Comparison of ENCODE assay signal across 14 mouse cellular contexts in the genomic region with DNA sequence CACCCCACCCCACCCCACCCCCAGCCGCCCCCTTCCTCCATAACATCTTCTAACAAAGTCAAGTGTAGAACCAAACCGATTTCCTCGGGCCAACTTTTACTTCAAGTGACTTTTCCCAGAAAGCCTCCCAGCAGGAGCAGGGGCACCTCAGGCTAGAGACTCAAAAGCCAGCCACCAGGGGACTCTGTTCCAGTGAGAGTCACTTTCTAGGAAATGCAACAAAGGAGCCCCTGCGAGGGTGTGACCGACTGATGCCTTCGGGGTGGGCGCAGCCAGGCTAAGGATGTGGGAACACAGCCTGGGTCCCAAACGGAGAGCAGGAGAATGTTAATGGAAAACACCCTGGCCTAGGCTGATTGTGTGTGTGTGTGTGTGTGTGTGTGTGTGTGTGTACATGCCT.
"Had no signal": no experiment of that assay in that cellular context is flagged by ENCODE, and none has a peak within 500 bp of the region (broad histone marks: within the 10 kb centered on the region; RNA-seq: fewer than 3 reads in every experiment).

No protein-coding gene starts in this region.

- H3K9ac ChIP-seq: kidney, embryonic 15.5 days; limb, embryonic 15.5 days; liver, embryonic 12.5 days; midbrain, embryonic 15.5 days; neural tube, embryonic 13.5 days; stomach, embryonic 15.5 days had no signal

- ATAC-seq: liver, embryonic 12.5 days; midbrain, embryonic 15.5 days had no signal

- H3K4me2 ChIP-seq: kidney, embryonic 15.5 days; limb, embryonic 15.5 days; liver, embryonic 12.5 days; midbrain, embryonic 11.5 days; midbrain, embryonic 15.5 days; neural tube, embryonic 13.5 days; stomach, embryonic 15.5 days had no signal

- H3K9me3 ChIP-seq: kidney, embryonic 15.5 days; limb, embryonic 15.5 days; liver, embryonic 12.5 days; midbrain, embryonic 15.5 days; neural tube, embryonic 13.5 days; stomach, embryonic 15.5 days had no signal

- H3K4me3 ChIP-seq: kidney, embryonic 15.5 days; left cerebral cortex, adult 2 months; limb, embryonic 15.5 days; liver, embryonic 12.5 days; megakaryocyte, embryonic 14.5 days; midbrain, embryonic 15.5 days; neural tube, embryonic 13.5 days; stomach, embryonic 15.5 days had no signal

- H3K27me3 ChIP-seq: limb, embryonic 15.5 days; midbrain, embryonic 15.5 days; stomach, embryonic 15.5 days had no signal

- DNase-seq: kidney, adult 18-20 months; lung, postnatal 10 days; lung, postnatal 4 days; right cerebral cortex, postnatal 14 days; thymus, postnatal 36 days had no signal

- H3K27ac ChIP-seq: kidney, embryonic 15.5 days; left cerebral cortex, adult 2 months; limb, embryonic 15.5 days; liver, embryonic 12.5 days; midbrain, embryonic 15.5 days; neural tube, embryonic 13.5 days; stomach, embryonic 15.5 days had no signal

- H3K4me1 ChIP-seq: kidney, embryonic 15.5 days; liver, embryonic 12.5 days; midbrain, embryonic 15.5 days; neural tube, embryonic 13.5 days; stomach, embryonic 15.5 days had no signal

- H3K36me3 ChIP-seq: kidney, embryonic 15.5 days; limb, embryonic 15.5 days; liver, embryonic 12.5 days; midbrain, embryonic 15.5 days; neural tube, embryonic 13.5 days; stomach, embryonic 15.5 days had no signal
